Mouse (Mus musculus): ENCODE measurements at regions not wholly inside any gene's neighbourhood (a gene's known extent, or its start where the extent isn't known, plus 50 kb on each side); places are given as distances from the start of the nearest gene placed in this dataset.

DNA sequence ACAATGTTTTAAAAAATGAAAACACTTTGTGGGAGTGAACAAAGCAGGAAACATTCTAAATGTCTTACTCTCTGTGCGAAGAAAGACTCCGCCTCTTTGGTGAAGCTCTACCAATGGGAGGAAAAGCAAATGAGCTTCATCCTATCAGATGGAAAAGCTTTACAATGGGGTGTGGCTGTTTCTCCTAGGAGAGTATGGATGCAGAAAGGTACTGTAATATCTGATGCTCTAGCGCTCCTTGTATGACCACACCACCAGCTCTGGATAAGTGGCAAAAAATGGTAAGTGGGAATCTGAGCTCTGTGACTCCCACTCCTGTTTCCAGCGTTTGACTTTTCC lies 242.0 kb upstream of the Ank start:
- TF ChIP-seq POLR2A (IDR thresholded peaks at IDR 0.05; ENCODE audit: borderline replicate concordance, low read depth, low read length) (no peak), CTCF (IDR thresholded peaks at IDR 0.05; ENCODE audit: low read depth, low read length) (no peak)

Measured in bone marrow macrophage, adult 2 months (primary cell).